Mouse (Mus musculus) kidney, adult 2 months (tissue): Measurements from ENCODE around the gene Gtf2h1. TPM values are rescaled to one million over a fixed set of nuclear protein-coding genes. Genes with fewer than 3 reads are reported as not detected.
"Not testable (repeated sequence)": the region's sequence is repeated elsewhere in the genome, so short reads cannot be mapped to it uniquely, and the experiment has no call there.

Experiments
- DNase-seq: peaks from one replicate; pipeline ENCODE4 v3.0.0; 2021
- H3K27ac ChIP-seq: fragments of 200-500 bp; 2 replicates; pipeline ENCODE4 v1.5.1; 2012; ENCODE audit warnings: low read depth, low read length, control low read depth, inconsistent platforms; ENCODE audit not compliant: insufficient read depth
- H3K27me3 ChIP-seq: fragments of 200-500 bp; replicated peaks from 2 replicates; pipeline ENCODE4 v1.6.1; 2012; ENCODE audit warnings: mild to moderate bottlenecking, moderate library complexity, low read length, inconsistent platforms; ENCODE audit not compliant: control insufficient read depth, insufficient read depth
- H3K36me3 ChIP-seq: fragments of 200-500 bp; 2 replicates; pipeline ENCODE4 v1.6.1; 2012; ENCODE audit warnings: mild to moderate bottlenecking, moderate library complexity, low read length, inconsistent platforms; ENCODE audit not compliant: control insufficient read depth, insufficient read depth
- H3K4me1 ChIP-seq: fragments of 200-500 bp; 2 replicates; pipeline ENCODE4 v1.6.1; 2011; ENCODE audit warnings: low read length; ENCODE audit not compliant: control insufficient read depth, insufficient read depth
- H3K4me3 ChIP-seq: fragments of 200-500 bp; 2 replicates; pipeline ENCODE4 v1.5.1; 2011; ENCODE audit warnings: mild to moderate bottlenecking, low read depth, low read length, control low read depth; ENCODE audit not compliant: insufficient read depth
- CTCF ChIP-seq: fragments of 200-500 bp; conservative IDR thresholded peaks from 2 replicates; pipeline ENCODE4 v1.5.1; 2011; ENCODE audit warnings: low read depth, mild to moderate bottlenecking, control low read depth, low read length, moderate library complexity, mixed read lengths; ENCODE audit not compliant: insufficient read depth, insufficient read length
- POLR2A ChIP-seq: fragments of 200-500 bp; IDR thresholded peaks from one replicate; pipeline ENCODE4 v1.6.1; 2011; ENCODE audit warnings: low read depth, low read length, control low read depth
- whole genome bisulfite sequencing: fragments of 180-500 bp; shearing (Covaris S2); methylation state at CpG from one replicate; pipeline ENCODE4 v1.1.7; 2018; 5-methylcytosine and 5-hydroxymethylcytosine counted together
- polyA plus RNA-seq: library from polyadenylated mRNA; depleted of rRNA; stranded (reverse); fragments of >200 nt; gene quantifications from 2 replicates; pipeline ENCODE4 v1.2.3, GENCODE M21; 2012

The Gtf2h1 gene
- polyA plus RNA-seq, 1 experiment = 11.6 TPM

DNA sequence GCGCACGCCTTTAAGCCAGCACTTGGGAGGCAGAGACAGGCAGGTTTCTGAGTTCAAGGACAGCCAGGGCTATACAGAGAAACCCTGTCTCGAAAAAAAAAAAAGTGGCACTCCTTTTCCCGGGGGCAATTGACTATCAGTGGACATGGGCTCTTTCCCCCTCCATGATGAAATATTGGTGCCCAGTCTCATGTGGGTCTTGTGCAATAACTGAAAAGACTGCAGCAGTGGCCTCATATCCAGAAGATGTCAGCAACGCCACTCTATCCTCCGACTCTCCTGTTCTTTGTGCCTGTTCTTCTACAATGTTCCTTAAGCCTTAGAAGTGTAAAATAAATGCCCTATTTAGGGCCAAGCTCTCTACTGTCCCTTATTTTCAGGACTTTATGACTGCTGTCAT is 14.4 kb downstream of the Gtf2h1 start:
- DNase-seq = no peak
- Histone ChIP-seq H3K4me1 (no peaks in the 10 kb centered on the region), H3K27me3 (no peaks in the 10 kb centered on the region), H3K27ac (no peak overlapping the region), H3K4me3 (no peak overlapping the region), H3K36me3 (peaks cover 5% of the 10 kb centered on the region)
- TF ChIP-seq POLR2A (no peak), CTCF (no peak)
- WGBS = 93% methylated on average over 6 of the region's 6 CpGs

DNA sequence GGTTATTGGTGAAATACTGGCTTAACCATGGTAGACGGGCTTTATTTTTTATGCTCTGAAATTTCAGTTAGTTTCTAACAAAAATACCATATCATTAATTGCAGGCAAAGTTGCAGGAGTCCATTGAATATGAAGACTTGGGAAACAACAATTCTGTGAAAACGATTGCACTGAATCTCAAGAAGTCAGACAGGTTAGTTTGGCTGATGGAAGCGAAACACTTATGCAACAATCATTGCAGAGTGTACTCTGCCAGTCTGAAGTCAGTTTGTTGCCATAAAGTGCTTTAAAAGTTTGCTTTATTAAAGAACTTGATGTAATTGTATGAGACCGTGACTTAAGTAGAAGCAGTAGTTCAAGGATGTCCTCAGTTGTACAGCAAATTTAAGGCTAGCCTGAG is 18.1 kb downstream of the Gtf2h1 start:
- Histone ChIP-seq H3K27ac (no peak overlapping the region), H3K4me1 (no peaks in the 10 kb centered on the region), H3K27me3 (no peaks in the 10 kb centered on the region), H3K4me3 (no peak overlapping the region), H3K36me3 (peaks cover 11% of the 10 kb centered on the region)
- DNase-seq = no peak
- TF ChIP-seq POLR2A (no peak), CTCF (no peak)
- WGBS = 94% methylated on average over 4 of the region's 4 CpGs

DNA sequence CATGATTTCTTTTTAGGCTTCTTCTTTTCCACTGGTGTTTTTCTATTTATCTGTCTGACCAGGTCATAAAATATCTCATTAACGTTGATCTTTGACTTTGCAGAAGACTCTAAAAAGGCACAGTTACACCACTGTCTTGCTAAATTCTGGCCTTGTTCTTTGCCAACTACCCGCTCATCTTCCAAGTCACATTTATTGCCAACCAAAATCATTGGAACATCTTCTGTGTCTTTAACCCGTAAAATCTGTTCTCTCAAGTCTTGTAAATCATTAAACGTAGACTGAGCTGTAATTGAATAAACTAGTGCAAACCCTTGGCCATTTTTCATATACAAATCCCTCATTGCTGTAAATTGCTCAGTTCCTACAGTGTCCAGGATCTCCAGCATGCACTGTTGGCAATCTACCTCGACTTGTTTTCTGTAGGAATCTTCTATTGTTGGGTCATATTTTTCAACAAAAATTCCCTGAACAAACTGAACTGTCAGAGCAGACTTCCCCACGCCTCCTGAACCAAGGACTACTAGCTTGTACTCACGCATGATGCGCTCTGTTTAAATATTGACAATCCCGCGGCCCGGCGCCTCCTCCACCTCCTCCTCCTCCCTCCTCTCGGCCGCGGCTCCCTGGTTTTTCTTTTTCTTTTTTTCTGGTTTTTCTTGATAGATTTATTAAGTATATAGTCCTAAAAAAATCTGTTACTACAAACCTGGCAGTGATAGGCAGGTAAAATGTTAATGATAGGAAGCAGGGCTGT is 25.2 kb downstream of the Gtf2h1 start:
- Histone ChIP-seq H3K36me3 (peaks cover 14% of the 10 kb centered on the region), H3K4me1 (peaks cover 13% of the 10 kb centered on the region; the same call in 1 of the 2 replicates), H3K27ac (peak overlapping the region; percentile 82)
- WGBS = 40% methylated on average over 15 of the region's 15 CpGs
- H3K4me3 ChIP-seq, H3K27me3 ChIP-seq: not testable (repeated sequence)
- peak; percentile 82 for DNase-seq

DNA sequence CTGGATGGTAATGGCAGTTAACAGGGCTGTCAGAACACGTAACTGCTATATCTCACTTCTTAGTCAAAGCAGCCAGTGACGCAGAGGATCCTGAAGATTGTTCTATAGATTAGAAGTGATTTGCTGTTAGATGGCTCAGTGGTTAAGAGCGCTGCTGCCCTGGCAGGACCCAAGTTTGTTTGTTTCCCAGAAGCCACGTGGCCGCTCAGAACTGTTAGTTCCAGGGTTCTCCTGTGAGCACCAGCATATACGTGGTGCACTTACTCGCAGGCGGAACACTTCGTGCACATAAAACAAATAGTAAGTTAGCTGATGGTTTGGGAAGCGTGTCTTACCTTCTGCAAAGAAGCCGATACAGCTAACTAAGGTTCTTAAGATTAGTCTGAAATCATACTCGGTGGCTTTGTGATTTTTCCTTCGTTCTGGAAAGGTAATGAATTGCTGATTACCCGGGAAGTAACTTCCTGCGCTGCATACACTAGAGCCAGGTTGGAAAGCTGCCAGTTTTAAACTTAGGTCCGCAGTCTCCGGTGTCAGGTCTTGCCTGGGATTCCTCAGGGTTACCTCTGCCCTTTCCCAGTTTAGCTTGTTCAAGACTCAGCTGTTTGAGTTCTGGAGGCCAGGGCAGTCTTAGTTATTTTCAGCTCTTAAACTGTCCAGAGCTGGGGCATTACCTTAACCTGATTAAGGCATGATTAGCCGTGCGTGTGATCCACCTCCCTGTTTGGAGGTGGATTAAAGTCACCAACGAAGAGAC is 31.3 kb downstream of the Gtf2h1 start:
- Histone ChIP-seq H3K4me1 (peaks cover 33% of the 10 kb centered on the region), H3K27me3 (no peaks in the 10 kb centered on the region), H3K36me3 (peaks cover 2% of the 10 kb centered on the region; the same call in 1 of the 2 replicates), H3K27ac (peak overlapping the region; percentile 44), H3K4me3 (no peak overlapping the region)
- peak; percentile 89 for DNase-seq
- TF ChIP-seq POLR2A (no peak), CTCF (no peak)
- 24% methylated on average over 20 of the region's 20 CpGs for WGBS

DNA sequence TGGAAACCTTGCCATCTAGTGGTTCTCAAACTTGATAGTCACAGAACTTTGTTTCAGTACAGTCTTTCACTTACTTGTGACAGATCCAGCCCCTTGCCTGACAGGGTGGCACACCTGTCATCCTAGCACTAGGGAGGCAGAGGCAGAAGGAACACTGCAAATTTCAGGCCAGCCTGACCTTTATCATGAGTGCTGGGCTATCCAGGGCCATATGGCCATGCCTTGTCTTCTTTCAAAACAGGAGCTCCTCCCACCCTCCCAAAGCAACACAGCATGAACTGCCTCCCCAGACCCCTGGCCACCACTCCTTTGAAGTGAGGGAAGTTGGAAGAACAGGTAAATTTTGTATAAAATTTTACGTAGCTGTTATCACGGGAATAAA is 31.9 kb downstream of the Gtf2h1 start:
- Histone ChIP-seq H3K4me3 (no peak overlapping the region), H3K27me3 (no peaks in the 10 kb centered on the region), H3K36me3 (peaks cover 2% of the 10 kb centered on the region; the same call in 1 of the 2 replicates), H3K4me1 (peaks cover 29% of the 10 kb centered on the region), H3K27ac (peak overlapping the region; percentile 44)
- 78% methylated on average over 2 of the region's 2 CpGs for WGBS
- DNase-seq = no peak
- TF ChIP-seq POLR2A = no peak
- no peak for TF ChIP-seq CTCF

DNA sequence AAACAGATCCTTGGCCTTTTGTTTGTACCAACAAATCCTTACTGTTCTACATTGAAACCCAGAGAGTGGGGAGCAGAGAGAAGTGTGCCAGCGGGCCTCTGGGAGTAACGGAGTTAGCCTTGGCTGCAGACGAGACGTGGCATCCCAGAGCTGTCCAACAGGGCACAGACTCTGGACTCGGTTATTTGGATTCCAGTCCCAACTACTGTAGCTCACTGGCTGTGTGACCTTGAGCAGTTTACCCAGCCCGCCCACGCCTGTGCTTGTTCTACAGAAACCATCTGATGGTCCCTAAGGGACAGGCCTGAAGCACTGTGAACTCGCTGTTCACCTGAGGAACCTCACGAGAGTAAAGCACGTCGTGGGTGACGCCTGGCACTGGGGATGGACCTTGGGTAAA is 34.0 kb downstream of the Gtf2h1 start:
- 62% methylated on average over 12 of the region's 12 CpGs for WGBS

DNA sequence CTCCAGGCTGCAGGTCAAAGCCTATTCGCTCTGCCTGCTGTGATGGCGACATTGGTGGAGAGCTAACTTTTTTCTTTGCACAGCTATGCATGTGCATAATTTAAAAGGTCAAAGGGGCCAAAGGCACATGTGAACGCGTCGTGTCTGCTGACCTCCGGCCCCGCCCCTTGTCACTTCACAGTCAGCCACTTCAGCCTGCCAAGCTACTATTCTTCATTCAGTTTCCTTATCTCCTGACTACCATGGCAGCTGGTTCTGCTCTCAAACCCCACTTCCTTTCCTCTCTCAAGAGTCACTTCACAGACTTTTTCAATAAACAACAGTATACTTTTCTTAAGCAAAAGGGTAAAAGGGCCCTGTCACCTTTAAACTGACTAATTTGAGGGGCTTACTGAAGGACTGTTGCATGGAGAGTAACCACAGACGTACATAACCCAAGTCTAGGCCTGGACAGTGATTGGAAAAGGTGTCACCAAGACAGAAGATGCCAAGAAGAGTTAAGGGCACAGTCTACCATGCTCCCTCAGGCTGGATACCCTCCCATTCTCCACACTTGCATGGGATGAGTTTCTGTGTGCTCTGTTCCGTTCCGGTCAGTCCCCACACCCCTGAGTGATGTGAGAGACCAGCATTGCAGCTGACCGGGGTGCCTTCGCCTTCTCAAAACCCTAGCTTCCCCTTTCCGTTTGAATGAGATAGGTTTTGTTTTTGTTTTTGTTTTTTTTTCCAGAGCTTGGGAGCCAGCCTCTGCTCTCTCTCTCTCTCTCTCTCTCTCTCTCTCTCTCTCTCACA is 35.1 kb downstream of the Gtf2h1 start:
- 62% methylated on average over 13 of the region's 13 CpGs for WGBS
- H3K4me1 ChIP-seq = peaks cover 44% of the 10 kb centered on the region
- H3K36me3 ChIP-seq = no peaks in the 10 kb centered on the region
- DNase-seq = peak; percentile 39
- H3K27ac ChIP-seq = peak overlapping the region; percentile 21; the same call in 1 of the 2 replicates
- no peaks in the 10 kb centered on the region for H3K27me3 ChIP-seq
- TF ChIP-seq POLR2A (no peak), CTCF (no peak)
- no peak overlapping the region for H3K4me3 ChIP-seq

More for the DNA sequence above, 34.0 kb downstream of the Gtf2h1 start:
- H3K36me3 ChIP-seq = no peaks in the 10 kb centered on the region
- DNase-seq = peak; percentile 76
- TF ChIP-seq CTCF = no peak
- no peaks in the 10 kb centered on the region for H3K27me3 ChIP-seq
- H3K4me1 ChIP-seq = peaks cover 38% of the 10 kb centered on the region
- H3K27ac ChIP-seq = peak overlapping the region; percentile 11; the same call in 1 of the 2 replicates
- H3K4me3 ChIP-seq = no peak overlapping the region
